Mouse (Mus musculus): ENCODE data around the gene Atpif1. TPM values are rescaled to one million over a fixed set of nuclear protein-coding genes. Genes with fewer than 3 reads are reported as not detected.
"Not testable (repeated sequence)": the region's sequence is repeated elsewhere in the genome, so short reads cannot be mapped to it uniquely, and the experiment has no call there.

The Atpif1 gene
- 539 and 589 TPM in 2 replicates for polyA plus RNA-seq (2012; ENCODE audit: insufficient read depth, insufficient read length, missing spikeins)

DNA sequence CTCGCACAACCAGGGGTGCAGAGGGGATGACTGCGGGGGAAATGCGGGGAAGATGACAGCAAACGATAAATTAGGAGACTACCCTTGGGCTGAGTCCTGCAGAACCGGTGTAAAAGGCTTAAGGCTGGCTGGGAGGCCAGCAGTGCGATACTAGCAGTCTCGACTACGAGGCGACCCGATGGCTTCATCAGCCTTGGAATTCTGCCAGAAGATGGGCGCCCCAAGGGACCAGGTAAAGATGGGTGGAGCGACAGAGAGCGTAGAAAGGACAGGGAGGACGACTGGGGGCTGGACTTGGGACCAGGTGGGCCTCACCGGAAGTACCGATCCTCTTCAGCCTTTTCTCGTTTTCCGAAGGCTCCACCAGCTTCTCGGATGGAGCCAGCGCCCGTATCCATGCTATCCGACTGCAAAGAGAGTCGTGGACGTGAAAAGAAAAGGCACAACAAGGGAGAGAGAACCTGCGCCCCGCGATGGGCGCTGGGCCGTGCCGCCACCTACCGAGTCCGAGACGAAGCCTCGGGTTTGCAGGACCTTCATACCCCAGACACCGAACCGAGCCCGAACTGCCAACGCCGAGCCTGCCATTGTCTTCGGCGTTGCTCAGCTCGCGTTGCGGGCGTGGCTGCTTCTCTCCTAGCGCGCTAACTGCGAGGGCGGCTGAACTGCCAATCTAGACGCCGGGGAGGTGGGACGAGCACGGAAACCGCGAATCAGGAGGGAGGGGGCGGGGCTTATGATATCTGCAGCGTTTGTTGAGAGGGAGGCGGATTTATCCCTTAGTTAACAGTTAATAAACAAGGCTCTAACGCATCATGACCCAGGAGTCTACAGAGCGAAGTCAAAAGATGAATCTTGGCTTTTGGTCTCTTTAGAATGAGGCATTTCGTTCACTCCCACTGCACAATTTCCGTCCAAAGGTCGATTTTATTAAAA, at the start of gene Atpif1:
TSS of gene Atpif1 (minus strand) at position 679 of the 936 bp plus-strand sequence.
- Histone ChIP-seq H3K4me1 (ENCODE audit: control insufficient read depth, insufficient read depth, low read length) (peaks cover 43% of the 10 kb centered on the region), H3K4me3 (ENCODE audit: insufficient read depth, low read length) (peak within 1 kb of the TSS; percentile 78), H3K27ac (ENCODE audit: insufficient read depth, low read depth, low read length) (peak within 1 kb of the TSS; percentile 83)
- TF ChIP-seq CTCF (IDR thresholded peaks at IDR 0.05; ENCODE audit: low read depth, low read length), result 0 out of 2 replicates have a peak, but pooled peaks have one; percentile 7
- peak; percentile 39; the same call in 1 of the 2 replicates for TF ChIP-seq POLR2A (IDR thresholded peaks at IDR 0.05; ENCODE audit: borderline replicate concordance, low read depth, low read length)

DNA sequence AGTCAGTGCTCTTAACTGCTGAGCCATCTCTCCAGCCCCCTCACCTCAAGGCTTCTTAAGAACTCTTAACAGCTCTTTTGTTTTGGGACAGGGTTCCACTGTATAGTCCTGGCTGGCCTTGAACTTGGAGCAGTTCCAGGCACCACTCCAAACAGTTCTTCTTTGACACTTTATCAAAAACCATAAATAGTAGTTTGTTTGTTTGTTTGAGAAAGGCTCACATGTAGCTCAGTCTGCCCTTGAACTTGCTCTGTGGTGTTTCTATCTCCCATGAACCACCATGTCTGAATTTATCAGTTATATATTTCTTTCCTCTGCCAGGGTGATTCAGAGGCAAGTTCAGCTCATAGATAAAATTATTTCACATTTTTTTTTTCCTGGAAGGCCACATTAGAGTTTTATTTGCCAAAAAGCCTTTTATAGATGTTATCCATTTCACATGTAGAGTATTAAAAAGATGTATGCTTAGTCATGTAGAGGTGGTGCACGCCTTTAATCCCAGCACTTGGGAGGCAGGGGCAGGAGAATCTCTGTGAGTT, 41.4 kb upstream of the Atpif1 start:
- no peak for TF ChIP-seq CTCF (IDR thresholded peaks at IDR 0.05; ENCODE audit: low read depth, low read length)
- no peak for TF ChIP-seq POLR2A (IDR thresholded peaks at IDR 0.05; ENCODE audit: borderline replicate concordance, low read depth, low read length)
- Histone ChIP-seq H3K4me3 (ENCODE audit: insufficient read depth, low read length) (no peak overlapping the region), H3K27ac (ENCODE audit: insufficient read depth, low read depth, low read length) (no peak overlapping the region), H3K4me1 (ENCODE audit: control insufficient read depth, insufficient read depth, low read length) (peaks cover 32% of the 10 kb centered on the region)

DNA sequence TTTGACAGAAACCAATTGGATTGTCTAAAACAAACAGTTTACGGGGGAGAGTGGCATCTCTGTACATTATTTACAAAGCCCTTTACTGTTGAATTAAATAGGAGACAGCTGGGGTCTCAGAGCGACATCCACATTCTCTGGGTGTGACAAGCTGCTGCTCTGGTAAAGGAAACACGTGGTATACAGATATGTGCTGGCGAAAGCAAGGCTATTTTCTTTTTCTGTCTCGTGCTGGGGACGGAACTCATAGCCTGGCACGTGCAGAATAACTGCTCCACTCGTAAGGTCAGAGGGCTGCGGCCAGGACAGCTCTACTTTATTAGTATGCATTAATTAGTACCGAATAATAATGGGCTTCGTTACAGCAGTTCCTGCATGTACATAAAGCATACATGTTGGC, 39.9 kb upstream of the Atpif1 start:
- peaks cover 32% of the 10 kb centered on the region for H3K4me1 ChIP-seq (ENCODE audit: control insufficient read depth, insufficient read depth, low read length)
- no peak for TF ChIP-seq CTCF (IDR thresholded peaks at IDR 0.05; ENCODE audit: low read depth, low read length)
- no peak for TF ChIP-seq POLR2A (IDR thresholded peaks at IDR 0.05; ENCODE audit: borderline replicate concordance, low read depth, low read length)
- H3K4me3 ChIP-seq (ENCODE audit: insufficient read depth, low read length), result no peak overlapping the region; the same call in 1 of the 2 replicates
- H3K27ac ChIP-seq (ENCODE audit: insufficient read depth, low read depth, low read length), result peak overlapping the region; percentile 87

DNA sequence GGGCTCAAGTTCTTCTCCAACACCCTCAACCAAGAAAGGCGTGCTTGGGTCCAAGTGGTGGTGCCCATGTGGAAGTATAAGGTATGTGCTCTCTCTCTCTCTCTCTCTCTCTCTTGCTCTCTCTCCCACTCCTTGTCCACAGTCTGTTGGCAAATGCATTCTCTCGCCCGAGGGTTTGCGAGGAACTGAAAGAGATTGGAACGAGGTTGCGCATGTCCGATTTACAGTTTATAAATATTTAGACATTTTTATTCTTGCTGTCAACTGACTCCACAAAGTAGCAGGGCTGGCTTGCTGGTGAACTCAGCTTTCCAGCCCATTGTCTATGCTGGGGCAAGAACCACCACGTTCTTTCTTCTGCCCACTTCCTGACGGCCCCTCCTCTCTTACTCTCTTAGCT, 37.7 kb upstream of the Atpif1 start:
- TF ChIP-seq CTCF (IDR thresholded peaks at IDR 0.05; ENCODE audit: low read depth, low read length) (no peak), POLR2A (IDR thresholded peaks at IDR 0.05; ENCODE audit: borderline replicate concordance, low read depth, low read length) (no peak)
- H3K27ac ChIP-seq (ENCODE audit: insufficient read depth, low read depth, low read length), result peak overlapping the region; percentile 3; the same call in 1 of the 2 replicates
- H3K4me1 ChIP-seq (ENCODE audit: control insufficient read depth, insufficient read depth, low read length), result peaks cover 42% of the 10 kb centered on the region
- H3K4me3 ChIP-seq (ENCODE audit: insufficient read depth, low read length), result no peak overlapping the region

DNA sequence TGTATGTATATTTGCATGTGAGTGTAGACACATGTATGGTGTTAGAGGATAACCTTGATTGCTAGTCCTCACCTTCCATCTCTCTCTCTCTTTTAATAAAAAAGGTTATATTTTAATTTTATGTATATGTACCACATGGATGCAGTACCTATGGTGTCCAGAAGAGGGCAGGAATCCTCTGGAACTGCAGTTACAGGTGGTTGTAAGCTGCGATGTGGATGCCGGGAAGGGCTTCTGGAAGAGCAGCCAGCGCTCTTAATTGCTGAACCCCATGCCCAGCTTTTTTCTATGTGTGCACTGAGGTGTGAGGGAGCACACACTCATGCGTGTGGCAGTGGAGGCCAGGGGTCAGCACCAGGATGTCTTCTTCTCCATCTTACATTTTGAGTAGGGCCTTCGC, 35.7 kb upstream of the Atpif1 start:
- no peak overlapping the region for H3K4me3 ChIP-seq (ENCODE audit: insufficient read depth, low read length)
- H3K27ac ChIP-seq (ENCODE audit: insufficient read depth, low read depth, low read length), result no peak overlapping the region
- TF ChIP-seq CTCF (IDR thresholded peaks at IDR 0.05; ENCODE audit: low read depth, low read length) (peak; percentile 63; the same call in 1 of the 2 replicates), POLR2A (IDR thresholded peaks at IDR 0.05; ENCODE audit: borderline replicate concordance, low read depth, low read length) (no peak)
- peaks cover 50% of the 10 kb centered on the region for H3K4me1 ChIP-seq (ENCODE audit: control insufficient read depth, insufficient read depth, low read length)

DNA sequence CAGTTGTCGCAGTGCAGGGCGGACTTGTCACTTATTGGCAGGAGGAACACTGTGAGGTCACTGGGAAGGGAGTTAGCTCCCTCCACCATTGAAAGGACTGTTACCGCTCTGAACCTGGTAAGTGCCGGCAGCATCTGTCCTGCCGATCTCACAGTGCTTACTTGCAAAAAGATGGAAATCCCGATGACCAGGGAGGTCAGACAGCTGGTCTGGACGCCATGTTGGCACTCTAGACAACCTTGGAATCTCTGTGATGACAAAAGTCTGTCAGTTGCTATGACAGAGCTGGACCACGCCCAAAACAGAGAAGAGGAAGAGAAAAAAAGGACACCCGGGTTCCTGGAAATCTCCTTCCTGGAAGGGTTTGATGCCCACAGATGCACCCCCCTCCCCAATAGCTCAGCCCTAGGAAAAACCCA, 33.9 kb upstream of the Atpif1 start:
- no peak for TF ChIP-seq CTCF (IDR thresholded peaks at IDR 0.05; ENCODE audit: low read depth, low read length)
- Histone ChIP-seq H3K4me1 (ENCODE audit: control insufficient read depth, insufficient read depth, low read length) (peaks cover 48% of the 10 kb centered on the region), H3K4me3 (ENCODE audit: insufficient read depth, low read length) (peak overlapping the region; percentile 25), H3K27ac (ENCODE audit: insufficient read depth, low read depth, low read length) (peak overlapping the region; percentile 39)

DNA sequence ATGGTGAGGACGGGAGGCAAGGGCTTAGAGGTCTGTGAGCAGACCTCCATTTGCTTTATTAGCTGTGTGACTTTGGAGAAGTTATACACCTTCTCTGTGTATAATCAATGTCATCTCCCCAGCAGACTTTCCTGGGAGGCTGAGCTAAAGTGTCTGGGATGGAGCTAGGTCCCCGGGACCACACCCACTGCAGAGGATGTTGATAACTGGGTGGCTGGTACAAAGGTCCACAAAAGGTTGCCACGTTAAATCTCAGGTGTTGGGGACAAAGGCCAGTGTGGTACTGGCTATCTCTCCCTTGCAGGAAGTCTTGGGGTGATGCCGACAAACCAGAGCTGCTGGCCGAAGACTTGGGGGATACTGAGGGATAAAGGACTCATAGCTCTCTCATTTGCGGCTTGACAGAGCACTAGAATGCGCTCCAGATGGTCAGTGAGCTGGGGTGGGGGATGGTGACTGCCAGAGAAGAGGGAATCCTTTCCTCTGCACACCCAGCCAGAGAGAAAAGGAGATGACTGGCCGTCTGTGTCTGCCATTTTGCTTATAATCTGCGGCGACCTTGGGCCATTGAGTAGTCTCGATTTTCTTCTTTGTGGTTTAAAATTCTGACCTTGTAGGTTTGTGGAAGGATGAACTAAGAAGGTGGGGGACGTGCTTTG, 31.8 kb upstream of the Atpif1 start:
- Histone ChIP-seq H3K4me1 (ENCODE audit: control insufficient read depth, insufficient read depth, low read length) (peaks cover 38% of the 10 kb centered on the region), H3K27ac (ENCODE audit: insufficient read depth, low read depth, low read length) (peak overlapping the region; percentile 90; the same call in 1 of the 2 replicates), H3K4me3 (ENCODE audit: insufficient read depth, low read length) (peak overlapping the region; percentile 83)
- TF ChIP-seq CTCF (IDR thresholded peaks at IDR 0.05; ENCODE audit: low read depth, low read length) (no peak), POLR2A (IDR thresholded peaks at IDR 0.05; ENCODE audit: borderline replicate concordance, low read depth, low read length) (no peak)

DNA sequence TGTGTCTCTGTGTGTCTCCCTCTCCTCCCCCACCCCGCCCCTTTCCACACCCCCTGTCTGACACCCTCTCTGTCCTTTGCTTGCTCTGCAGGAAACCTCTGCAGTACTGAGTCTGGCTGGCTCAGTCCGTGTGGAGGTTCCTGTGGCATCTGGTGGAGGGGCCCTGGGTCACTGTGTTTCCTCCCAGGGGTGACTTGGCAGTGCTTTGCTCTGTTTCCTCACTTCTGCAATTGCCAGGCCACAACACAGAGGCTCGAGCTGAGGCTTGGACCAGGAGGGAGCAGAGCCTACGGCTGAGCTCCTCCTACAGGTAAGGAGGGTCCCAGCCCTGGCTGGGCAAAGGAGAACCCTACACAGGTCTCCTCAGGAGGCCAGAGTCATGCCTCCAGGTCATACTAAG, 30.5 kb upstream of the Atpif1 start, which contains the start of gene Ptafr:
TSS of gene Ptafr (plus strand) at position 103 of the 400 bp plus-strand sequence.
- peaks cover 38% of the 10 kb centered on the region for H3K4me1 ChIP-seq (ENCODE audit: control insufficient read depth, insufficient read depth, low read length)
- H3K4me3 ChIP-seq (ENCODE audit: insufficient read depth, low read length), result peak within 1 kb of the TSS; percentile 83
- peak within 1 kb of the TSS; percentile 90 for H3K27ac ChIP-seq (ENCODE audit: insufficient read depth, low read depth, low read length)
- TF ChIP-seq CTCF (IDR thresholded peaks at IDR 0.05; ENCODE audit: low read depth, low read length), result no peak
- TF ChIP-seq POLR2A (IDR thresholded peaks at IDR 0.05; ENCODE audit: borderline replicate concordance, low read depth, low read length), result 0 out of 2 replicates have a peak, but pooled peaks have one; percentile 44

DNA sequence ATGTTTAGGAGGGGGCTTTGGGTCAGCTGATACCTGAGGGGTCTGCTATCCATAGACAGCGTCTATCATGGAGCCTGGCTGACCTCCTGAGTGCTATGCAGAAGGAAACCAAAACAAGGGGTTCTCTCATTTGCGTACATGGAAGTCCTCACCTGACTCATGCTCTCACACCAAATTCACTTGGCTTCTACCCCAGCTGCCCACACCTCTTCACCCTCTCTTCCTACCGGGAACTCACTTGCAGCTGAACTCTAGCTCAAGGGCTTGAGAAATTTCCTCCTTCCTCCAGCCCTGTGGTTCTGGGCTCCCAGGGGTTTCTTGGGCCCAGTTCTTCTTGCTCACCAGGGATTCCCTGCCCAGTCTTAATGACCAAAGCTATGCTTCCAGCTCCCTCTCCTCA, 29.8 kb upstream of the Atpif1 start:
- Histone ChIP-seq H3K4me1 (ENCODE audit: control insufficient read depth, insufficient read depth, low read length) (peaks cover 38% of the 10 kb centered on the region), H3K27ac (ENCODE audit: insufficient read depth, low read depth, low read length) (peak overlapping the region; percentile 82), H3K4me3 (ENCODE audit: insufficient read depth, low read length) (peak overlapping the region; percentile 53)
- no peak for TF ChIP-seq POLR2A (IDR thresholded peaks at IDR 0.05; ENCODE audit: borderline replicate concordance, low read depth, low read length)
- TF ChIP-seq CTCF (IDR thresholded peaks at IDR 0.05; ENCODE audit: low read depth, low read length), result no peak

DNA sequence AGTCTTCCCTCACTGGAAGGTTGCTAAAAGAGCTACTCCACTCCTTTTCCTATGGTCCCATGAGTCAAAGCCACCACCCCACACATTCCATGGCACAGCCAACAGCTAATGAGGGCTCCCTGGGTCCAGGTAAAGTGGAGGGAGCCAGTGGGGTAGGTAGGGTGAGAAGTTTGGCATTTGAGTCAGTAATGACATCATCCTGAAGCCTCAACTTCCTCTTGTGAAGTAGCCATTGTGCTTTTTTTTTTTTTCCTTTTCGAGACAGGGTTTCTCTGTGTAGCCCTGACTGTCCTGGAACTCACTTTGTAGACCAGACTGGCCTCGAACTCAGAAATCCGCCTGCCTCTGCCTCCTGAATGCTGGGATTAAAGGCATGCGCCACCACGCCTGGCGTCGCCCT, 22.1 kb upstream of the Atpif1 start:
- peaks cover 44% of the 10 kb centered on the region for H3K4me1 ChIP-seq (ENCODE audit: control insufficient read depth, insufficient read depth, low read length)
- H3K4me3 ChIP-seq (ENCODE audit: insufficient read depth, low read length), result not testable (repeated sequence)
- H3K27ac ChIP-seq (ENCODE audit: insufficient read depth, low read depth, low read length), result peak overlapping the region; percentile 20

Measured in bone marrow macrophage, adult 2 months (primary cell).